Mouse (Mus musculus): Measurements from ENCODE around the gene Mfsd1.

DNA sequence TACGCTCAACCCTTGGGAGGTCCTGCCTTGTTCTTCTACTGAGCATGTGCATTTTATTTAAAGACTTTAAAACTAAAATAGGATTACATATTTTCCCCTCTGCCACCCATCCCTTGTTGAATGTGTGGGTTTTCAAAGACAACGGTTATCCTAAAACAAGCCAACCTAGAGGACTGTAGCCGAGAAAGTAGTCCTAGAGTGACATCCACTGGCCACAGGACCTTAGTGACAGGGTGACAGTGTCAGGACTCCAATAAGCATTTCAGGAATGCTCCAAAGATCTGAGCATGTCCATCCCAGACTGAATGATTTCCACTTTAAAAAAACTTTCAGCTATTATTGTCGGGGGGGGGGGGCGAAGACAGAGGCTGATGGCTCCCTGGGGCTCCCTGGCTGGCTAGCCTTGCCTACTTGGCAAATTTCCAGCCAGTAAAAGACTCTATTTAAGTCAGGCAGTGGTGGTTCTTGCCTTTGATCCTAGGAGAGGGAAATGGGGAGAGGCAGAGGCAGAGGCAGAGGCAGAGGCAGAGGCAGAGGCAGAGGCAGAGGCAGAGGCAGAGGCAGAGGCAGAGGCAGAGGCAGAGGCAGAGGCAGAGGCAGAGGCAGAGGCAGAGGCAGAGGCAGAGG lies 17.7 kb upstream of the Mfsd1 start:
- no peak for TF ChIP-seq POLR2A (IDR thresholded peaks at IDR 0.05; ENCODE audit: control insufficient read depth, low read depth, low read length)
- TF ChIP-seq CTCF (IDR thresholded peaks at IDR 0.05; ENCODE audit: control insufficient read depth, insufficient read depth, insufficient replicate concordance, low read depth, low read length) = no peak
